Mouse (Mus musculus) cerebellum, postnatal 10 days (tissue): Measurements from ENCODE around the gene Larp4b.

Experiments
- DNase-seq, 2 experiments: peaks; one replicate each; pipeline ENCODE4 v3.0.0; 2021; ENCODE audit warnings: mixed read lengths in 2 of 2

The Larp4b gene

GRCm38 (mm10) chr13:9180221-9180620 lies 86.5 kb downstream of the Larp4b start:
- no peak for DNase-seq

GRCm38 (mm10) chr13:9181106-9181505 lies 87.4 kb downstream of the Larp4b start:
- DNase-seq = no peak

- peak; percentile 91 to 92 for DNase-seq
Observed at GRCm38 (mm10) chr13:9181666-9182264, 88.1 kb downstream of the Larp4b start.

- no peak for DNase-seq
Observed at GRCm38 (mm10) chr13:9184281-9184680, 90.6 kb downstream of the Larp4b start.

GRCm38 (mm10) chr13:9184716-9185115 lies 91.0 kb downstream of the Larp4b start:
- DNase-seq = no peak

- peak; percentile 48 to 53 for DNase-seq
Observed at GRCm38 (mm10) chr13:9187156-9187555, 93.5 kb downstream of the Larp4b start.

- peak; percentile 61 to 62 for DNase-seq
Observed at GRCm38 (mm10) chr13:9187566-9188530, 94.2 kb downstream of the Larp4b start.

GRCm38 (mm10) chr13:9189481-9189880 lies 95.8 kb downstream of the Larp4b start:
- no peak for DNase-seq

GRCm38 (mm10) chr13:9191172-9192140 lies 97.8 kb downstream of the Larp4b start:
- DNase-seq = peak; percentile 24 to 33

GRCm38 (mm10) chr13:9192797-9193330 lies 99.2 kb downstream of the Larp4b start:
- DNase-seq = no peak

GRCm38 (mm10) chr13:9194656-9195055 lies 101.0 kb downstream of the Larp4b start:
- DNase-seq = no peak

- no peak for DNase-seq
Observed at GRCm38 (mm10) chr13:9195565-9195964, 101.9 kb downstream of the Larp4b start.

GRCm38 (mm10) chr13:9198106-9198505 lies 104.4 kb downstream of the Larp4b start:
- no peak for DNase-seq

- DNase-seq = no peak
Observed at GRCm38 (mm10) chr13:9198728-9199464, 105.2 kb downstream of the Larp4b start.

- no peak for DNase-seq
Observed at GRCm38 (mm10) chr13:9199465-9199844, 105.8 kb downstream of the Larp4b start.

- no peak for DNase-seq
Observed at GRCm38 (mm10) chr13:9222761-9223405, 129.2 kb downstream of the Larp4b start.
